Mouse (Mus musculus): Measurements from ENCODE around the gene Ptgr2. TPM values are rescaled to one million over a fixed set of nuclear protein-coding genes. Genes with fewer than 3 reads are reported as not detected.
"Not testable (repeated sequence)": the region's sequence is repeated elsewhere in the genome, so short reads cannot be mapped to it uniquely, and the experiment has no call there.

The Ptgr2 gene
- total RNA-seq (2021) = 10 to 100 TPM; 57.3 to 66.2 TPM
- long read RNA-seq, experiment 1, transcript Ptgr2-201 (10 exons, 3,168 nt) = major isoform, 23 of 31 reads
- long read RNA-seq, experiment 1, partial matches to known transcripts = 3 of 31 reads
- long read RNA-seq, experiment 1, other reads (novel, unspliced or antisense) = 4 of 31 reads
- long read RNA-seq, experiment 2, transcript Ptgr2-201 (10 exons, 3,168 nt) = major isoform, 76 of 124 reads
- long read RNA-seq, experiment 2, partial matches to known transcripts = 13 of 124 reads
- long read RNA-seq, experiment 2, other reads (novel, unspliced or antisense) = 29 of 124 reads

DNA sequence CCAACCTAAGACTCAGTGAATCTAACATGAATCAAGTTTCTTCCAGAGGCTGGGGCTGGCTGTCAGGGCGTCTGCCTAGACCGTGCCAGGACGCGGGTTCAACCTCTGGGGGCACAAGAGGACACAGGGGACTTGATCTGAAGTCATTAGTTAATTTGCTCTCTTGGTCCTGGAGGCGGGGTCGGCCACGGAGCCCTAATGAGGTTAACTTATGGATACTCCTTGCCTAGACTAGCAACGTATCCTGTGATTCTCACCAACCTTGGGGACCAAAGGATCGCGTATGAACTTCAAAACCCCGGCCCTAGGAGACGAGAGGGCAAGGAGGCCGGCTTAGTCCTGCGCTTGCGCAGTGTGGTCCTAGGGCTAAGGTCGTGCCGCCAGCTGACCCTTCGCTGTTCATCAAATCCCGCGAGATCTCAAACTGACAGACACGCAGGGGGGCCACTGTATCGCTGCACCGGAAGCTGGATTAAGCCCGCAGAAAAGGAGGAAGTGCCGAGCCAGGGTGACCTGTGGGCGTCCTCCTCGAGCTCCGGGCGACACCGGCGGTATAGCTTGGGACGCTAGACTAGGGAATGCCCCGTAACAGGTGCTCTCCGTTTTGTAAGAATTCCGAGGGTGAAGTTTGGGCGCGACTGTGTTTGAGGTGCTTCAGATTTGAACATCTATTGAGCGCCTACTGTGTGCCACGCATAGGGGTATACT lies at the start of gene Ptgr2:
Gene Ptgr2, plus strand, starts transcription at position 348 of the 708 bp plus-strand sequence.
- DNase-seq (ENCODE audit: low spot score in 2 of 2) = peak; percentile 69 to 87

- no peak for DNase-seq (ENCODE audit: low spot score in 2 of 2)
These were observed 49.5 kb upstream of the Ptgr2 start for GRCm38 (mm10) chr12:84235577-84235976.

DNA sequence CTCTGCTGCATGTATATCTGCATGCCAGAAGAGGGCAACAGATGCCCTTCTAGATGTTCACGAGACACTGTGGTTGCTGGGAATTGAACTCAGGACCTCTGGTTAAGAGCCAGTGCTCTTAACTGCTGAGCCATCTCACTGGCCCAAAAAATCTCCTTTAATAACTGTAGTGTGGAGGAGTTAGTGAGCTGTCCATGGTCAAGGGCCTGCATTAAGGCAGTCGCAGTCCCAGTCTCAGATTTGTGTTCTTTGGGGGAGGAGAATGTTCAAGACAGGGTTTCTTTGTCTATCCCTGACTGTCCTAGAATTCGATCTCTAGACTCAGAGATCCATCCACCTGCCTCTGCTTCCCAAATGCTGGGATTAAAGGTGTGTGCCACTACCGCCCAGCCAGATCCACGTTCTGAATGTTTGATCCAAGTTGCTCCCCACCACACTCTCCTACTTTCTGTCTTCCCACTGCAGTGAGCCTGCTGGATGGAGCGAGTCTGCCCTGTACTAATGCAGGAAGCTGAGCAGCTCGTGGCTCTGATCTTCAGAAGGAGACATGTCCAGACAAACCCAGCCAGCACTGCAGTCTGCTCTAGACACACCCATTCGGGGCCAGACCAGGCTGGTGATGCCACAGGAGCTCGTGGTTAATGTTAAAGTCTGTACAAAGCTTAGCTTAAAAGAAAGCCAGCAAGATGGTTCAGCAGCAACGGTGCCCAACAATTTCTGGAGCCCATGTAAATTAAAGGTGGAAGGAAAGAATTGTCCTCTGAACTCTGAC lies 48.9 kb upstream of the Ptgr2 start:
- DNase-seq (ENCODE audit: low spot score in 2 of 2) = no peak

DNA sequence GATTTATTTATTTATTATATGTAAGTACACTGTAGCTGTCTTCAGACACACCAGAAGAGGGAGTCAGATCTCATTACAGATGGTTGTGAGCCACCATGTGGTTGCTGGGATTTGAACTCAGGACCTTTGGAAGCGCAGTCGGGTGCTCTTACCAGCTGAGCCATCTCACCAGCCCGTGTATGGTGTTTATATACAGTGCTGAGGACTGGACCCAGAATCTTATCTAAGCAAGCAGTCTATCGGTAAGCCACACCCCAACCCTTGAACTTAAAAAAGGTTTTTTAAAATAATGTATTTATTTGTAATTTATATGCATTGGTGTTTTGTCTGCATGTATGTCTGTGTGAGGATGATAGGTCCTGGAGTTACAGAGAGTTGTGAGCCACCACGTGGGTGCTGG lies 48.0 kb upstream of the Ptgr2 start:
- DNase-seq (ENCODE audit: low spot score in 2 of 2) = not testable (repeated sequence)

DNA sequence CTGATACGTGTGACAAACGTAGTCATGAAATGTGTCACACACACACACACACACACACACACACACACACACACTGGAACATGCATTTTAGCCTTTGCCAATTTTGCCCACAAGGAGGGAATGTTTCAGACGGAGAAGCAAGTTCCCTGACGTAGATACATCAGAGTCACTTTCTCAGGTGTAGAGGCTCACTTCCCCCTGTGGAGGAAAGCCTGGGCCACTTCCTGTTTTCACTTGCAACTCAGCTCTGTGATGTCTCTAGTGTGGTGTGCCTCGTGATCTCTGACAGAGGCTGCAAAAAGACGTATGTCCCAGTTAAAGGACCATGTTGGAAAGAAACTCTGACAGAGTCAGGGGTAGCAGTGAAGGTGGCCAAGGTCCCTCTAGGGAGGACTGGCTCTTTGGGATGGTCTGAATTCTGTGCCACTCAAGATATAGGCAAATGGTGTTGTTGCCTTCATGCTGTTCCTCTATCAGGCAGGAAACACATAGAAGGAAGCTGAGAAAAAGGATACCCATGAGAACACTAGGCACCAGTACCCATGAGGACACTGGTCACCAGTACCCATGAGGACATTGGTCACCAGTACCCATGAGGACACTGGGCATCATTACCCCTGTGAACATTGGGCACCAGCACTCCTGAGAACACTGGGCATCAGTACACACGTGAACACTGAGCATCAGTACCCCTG lies 41.8 kb upstream of the Ptgr2 start:
- DNase-seq (ENCODE audit: low spot score in 2 of 2) = no peak

DNA sequence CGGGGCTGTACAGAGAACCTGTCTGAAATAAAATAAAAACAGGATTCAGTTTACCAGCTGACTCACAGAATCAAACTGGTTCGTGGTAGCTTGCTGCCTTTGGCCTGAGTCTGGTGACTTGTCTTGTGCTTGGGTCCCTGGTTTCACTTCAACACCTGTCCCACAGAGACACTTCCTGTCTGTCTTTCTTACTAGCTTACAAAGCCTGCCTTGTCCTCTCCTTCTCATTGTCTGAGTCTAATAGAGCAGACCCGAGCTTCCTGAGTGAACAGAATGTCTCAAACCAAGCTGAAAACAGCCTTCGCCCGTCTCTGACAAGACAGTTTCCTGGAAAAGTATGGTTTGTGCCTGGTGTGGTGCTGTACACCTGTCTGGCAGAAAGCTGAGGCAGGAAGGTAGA lies 39.3 kb upstream of the Ptgr2 start:
- no peak for DNase-seq (ENCODE audit: low spot score in 2 of 2)

DNA sequence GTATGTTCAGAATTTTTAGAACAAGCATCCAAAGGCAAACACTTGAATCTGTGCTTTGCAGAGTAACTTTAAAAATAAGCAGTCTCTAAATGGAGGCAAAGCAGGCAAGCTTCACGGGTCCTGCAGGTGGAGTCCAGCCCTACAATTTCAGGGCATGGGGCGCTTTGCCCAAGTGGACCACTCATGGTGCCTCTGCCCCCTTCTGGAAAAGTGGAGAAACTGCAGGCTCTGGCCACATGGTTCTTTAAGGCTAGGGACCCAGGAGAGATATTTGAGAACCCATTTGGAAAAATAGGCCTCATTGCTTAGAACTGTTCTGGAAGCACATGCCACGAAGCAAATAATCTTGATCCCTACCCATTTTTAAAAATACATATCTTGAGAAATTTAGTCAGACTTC lies 35.8 kb upstream of the Ptgr2 start:
- DNase-seq (ENCODE audit: low spot score in 2 of 2) = peak in 1 of 2 experiments; percentile 54

GRCm38 (mm10) chr12:84252811-84253210 lies 32.2 kb upstream of the Ptgr2 start:
- no peak for DNase-seq (ENCODE audit: low spot score in 2 of 2)

GRCm38 (mm10) chr12:84254886-84255285 lies 30.1 kb upstream of the Ptgr2 start:
- DNase-seq (ENCODE audit: low spot score in 2 of 2) = no peak

GRCm38 (mm10) chr12:84260363-84260762 lies 24.7 kb upstream of the Ptgr2 start:
- DNase-seq (ENCODE audit: low spot score in 2 of 2) = no peak

- DNase-seq (ENCODE audit: low spot score in 2 of 2) = no peak
These were observed 17.8 kb upstream of the Ptgr2 start for GRCm38 (mm10) chr12:84267264-84267663.

DNA sequence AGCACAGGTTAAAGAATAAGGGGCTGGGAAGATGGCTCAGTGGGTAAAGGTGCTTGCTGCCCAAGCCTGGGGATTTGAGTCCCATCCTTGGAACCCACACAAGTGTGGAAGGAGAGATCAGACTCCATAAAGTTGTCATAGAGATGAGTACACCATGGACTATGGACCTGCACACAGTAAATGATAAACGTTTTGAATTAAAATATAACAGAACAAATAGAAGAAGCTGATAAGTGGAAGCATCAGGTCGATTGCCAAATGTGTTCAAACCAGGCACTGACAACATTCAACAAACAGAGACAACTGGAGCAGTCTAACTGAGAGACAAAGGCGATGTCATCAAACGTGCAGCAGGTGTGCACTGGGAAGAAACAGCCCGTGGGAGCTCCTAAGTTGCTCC lies 11.7 kb upstream of the Ptgr2 start:
- DNase-seq (ENCODE audit: low spot score in 2 of 2) = no peak

- no peak for DNase-seq (ENCODE audit: low spot score in 2 of 2)
These were observed 9.7 kb upstream of the Ptgr2 start for GRCm38 (mm10) chr12:84275288-84275687.

- DNase-seq (ENCODE audit: low spot score in 2 of 2) = no peak
These were observed 8.7 kb upstream of the Ptgr2 start for GRCm38 (mm10) chr12:84276288-84276687.

- DNase-seq (ENCODE audit: low spot score in 2 of 2) = no peak
These were observed 8.2 kb upstream of the Ptgr2 start for GRCm38 (mm10) chr12:84276799-84277198.

- no peak for DNase-seq (ENCODE audit: low spot score in 2 of 2)
These were observed 7.2 kb upstream of the Ptgr2 start for GRCm38 (mm10) chr12:84277832-84278231.

DNA sequence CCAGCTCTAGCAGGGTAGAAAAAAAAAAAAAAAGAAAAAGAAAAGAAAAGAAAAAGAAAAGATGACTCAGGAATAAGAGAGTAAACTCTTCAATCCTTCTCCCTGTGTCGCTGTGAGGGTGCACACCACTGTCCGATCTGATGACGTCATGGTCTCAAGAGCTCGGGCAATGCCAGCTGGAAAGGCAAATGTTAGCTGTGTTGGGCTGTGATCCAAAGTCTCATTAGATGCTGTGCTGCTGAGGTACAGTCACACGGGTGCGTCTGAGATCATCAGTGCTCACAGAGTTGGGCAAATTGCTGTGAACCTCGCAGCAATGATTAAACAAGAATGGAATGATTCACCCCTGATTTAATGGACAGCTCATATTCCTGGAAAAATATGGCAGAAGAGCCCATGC lies 6.1 kb upstream of the Ptgr2 start:
- DNase-seq (ENCODE audit: low spot score in 2 of 2) = no peak

DNA sequence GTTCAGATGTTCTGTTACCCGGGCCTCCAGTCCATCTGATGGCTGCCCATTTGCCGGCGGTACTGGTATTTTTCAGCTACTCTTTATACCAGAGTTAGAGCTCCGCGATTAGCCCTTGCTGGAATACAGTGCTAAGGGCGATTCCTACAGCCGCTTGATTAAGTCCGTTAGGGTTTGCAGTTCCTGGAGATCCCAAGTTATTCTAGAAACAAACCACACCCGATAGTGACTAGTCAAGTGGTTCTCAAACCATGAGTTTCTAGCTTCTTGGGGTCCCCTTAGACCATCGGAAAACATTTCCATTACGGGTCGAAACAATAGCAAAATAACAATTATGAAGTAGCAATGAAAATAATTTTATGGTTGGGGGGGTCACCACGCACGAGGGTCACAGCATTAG lies 641 bp upstream of the Ptgr2 start:
- no peak for DNase-seq (ENCODE audit: low spot score in 2 of 2)

- no peak for DNase-seq (ENCODE audit: low spot score in 2 of 2)
These were observed 549 bp downstream of the Ptgr2 start for GRCm38 (mm10) chr12:84285593-84285968.

DNA sequence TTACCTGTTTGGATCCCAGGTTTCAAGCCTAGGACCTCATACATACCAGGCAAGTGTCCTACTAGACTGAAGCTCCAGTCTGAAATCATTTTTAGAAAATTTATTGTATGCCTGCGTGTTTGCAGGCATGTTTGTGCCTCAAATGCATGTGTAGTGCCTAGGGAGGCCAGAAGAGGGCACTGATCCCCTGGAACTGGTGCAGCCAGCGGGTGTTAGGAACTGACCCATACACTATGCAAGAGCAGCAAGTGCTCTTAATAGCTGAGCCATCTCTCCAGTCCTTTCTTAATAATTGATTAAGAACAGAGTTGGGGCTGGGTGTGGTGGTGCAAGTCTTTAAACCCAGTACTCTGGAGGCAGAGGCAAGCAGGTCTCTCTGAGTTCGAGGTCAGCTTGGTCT lies 3.4 kb downstream of the Ptgr2 start:
- DNase-seq (ENCODE audit: low spot score in 2 of 2) = peak; percentile 11 to 36

DNA sequence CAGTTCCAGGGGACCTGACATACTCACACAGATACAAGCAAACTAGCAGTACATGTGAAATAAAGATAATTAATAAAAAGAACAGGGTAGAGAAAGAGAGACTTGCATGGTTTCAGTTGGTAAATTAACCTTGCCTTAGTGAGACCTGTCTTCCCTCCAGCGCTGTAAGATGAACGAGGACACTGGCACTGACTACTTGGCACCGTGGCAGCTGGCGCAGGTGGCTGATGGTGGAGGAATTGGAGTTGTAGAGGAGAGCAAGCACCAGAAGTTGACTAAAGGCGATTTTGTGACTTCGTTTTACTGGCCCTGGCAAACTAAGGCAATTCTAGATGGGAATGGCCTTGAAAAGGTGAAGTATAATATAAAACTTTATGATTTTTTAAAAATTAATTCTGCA lies 12.8 kb downstream of the Ptgr2 start:
- no peak for DNase-seq (ENCODE audit: low spot score in 2 of 2)

DNA sequence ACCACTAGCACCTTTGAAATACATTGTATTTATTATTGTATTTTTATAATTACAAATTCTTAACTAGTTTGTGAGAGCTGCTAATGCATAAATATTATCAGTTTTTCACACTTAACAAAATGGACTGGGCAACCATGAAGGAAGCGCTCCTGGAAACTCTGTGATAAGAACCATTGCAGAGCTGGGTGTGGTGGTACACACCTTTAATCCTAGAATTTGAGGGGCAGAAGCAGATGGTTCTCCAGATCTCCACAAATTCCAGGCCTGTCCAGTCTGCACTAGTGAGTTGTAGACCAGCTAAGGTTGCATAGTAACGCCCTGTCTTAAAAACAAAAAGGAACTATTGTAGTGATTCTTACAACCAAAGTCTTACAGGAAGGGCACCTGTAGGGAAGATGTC lies 14.2 kb downstream of the Ptgr2 start:
- no peak for DNase-seq (ENCODE audit: low spot score in 2 of 2)
